In the genomic region with DNA sequence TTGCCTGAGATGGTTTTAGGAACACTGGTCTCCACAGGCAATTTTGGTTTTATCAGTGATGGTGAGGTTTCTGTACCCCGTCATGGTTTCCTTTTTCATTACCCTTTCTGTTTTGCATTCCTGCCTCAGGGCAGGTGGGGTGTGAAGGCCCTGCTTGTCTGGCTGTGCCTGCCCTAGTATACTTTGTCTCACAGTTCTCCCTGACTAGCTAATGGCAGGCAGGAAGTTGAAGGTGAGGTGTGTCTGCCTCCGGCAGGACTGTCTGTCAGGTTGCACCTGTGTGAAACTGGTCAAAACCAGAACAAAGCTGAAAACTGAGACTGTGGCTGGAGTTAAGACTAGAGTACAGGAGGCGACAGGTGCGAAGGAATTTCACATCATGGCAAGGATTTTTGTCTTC, we compare ENCODE assay signal across 21 mouse cellular contexts. TPM values are rescaled to one million over a fixed set of nuclear protein-coding genes. Genes with fewer than 3 reads are reported as not detected.
DNase-seq lines count a peak whose midpoint lies in the region; ATAC-seq lines count a peak whose summit lies in the region.
"Had no signal": no experiment of that assay in that cellular context is flagged by ENCODE, and none has a peak within 500 bp of the region (broad histone marks: within the 10 kb centered on the region; RNA-seq: fewer than 3 reads in every experiment).

No protein-coding gene starts in this region.

- H3K36me3 ChIP-seq in embryonic facial prominence, embryonic 14.5 days (ENCODE audit: control insufficient read depth, insufficient read depth, low read length): no peaks in the 10 kb centered on the region
- H3K36me3 ChIP-seq in midbrain, embryonic 15.5 days (replicated peaks): no peaks in the 10 kb centered on the region
- H3K36me3 ChIP-seq: forebrain, embryonic 10.5 days; hindbrain, embryonic 12.5 days; limb, embryonic 12.5 days; liver, embryonic 12.5 days had no signal

- no peaks in the 10 kb centered on the region for H3K27me3 ChIP-seq in embryonic facial prominence, embryonic 14.5 days (replicated peaks; ENCODE audit: control insufficient read depth, insufficient read depth, low read length)
- H3K27me3 ChIP-seq in midbrain, embryonic 15.5 days (replicated peaks): no peaks in the 10 kb centered on the region
- H3K27me3 ChIP-seq: limb, embryonic 12.5 days had no signal

- no peaks in the 10 kb centered on the region for H3K9me3 ChIP-seq in embryonic facial prominence, embryonic 14.5 days (ENCODE audit: control insufficient read depth, low read length)
- no peaks in the 10 kb centered on the region for H3K9me3 ChIP-seq in midbrain, embryonic 15.5 days
- H3K9me3 ChIP-seq: forebrain, embryonic 10.5 days; hindbrain, embryonic 12.5 days; limb, embryonic 12.5 days; liver, embryonic 12.5 days; megakaryocyte, embryonic 14.5 days had no signal

- peak; percentile 65; the same call in 1 of the 2 replicates for ATAC-seq in embryonic facial prominence, embryonic 14.5 days (ENCODE audit: low read depth)
- no peak for ATAC-seq in midbrain, embryonic 15.5 days (replicated peaks)
- ATAC-seq: liver, embryonic 12.5 days had no signal

- no peak overlapping the region for H3K4me2 ChIP-seq in embryonic facial prominence, embryonic 14.5 days (ENCODE audit: low read depth, low read length)
- no peak overlapping the region for H3K4me2 ChIP-seq in midbrain, embryonic 15.5 days
- H3K4me2 ChIP-seq: hindbrain, embryonic 12.5 days; limb, embryonic 12.5 days; liver, embryonic 12.5 days had no signal

- H3K9ac ChIP-seq in embryonic facial prominence, embryonic 14.5 days (ENCODE audit: low read depth, low read length): no peak overlapping the region
- no peak overlapping the region for H3K9ac ChIP-seq in midbrain, embryonic 15.5 days
- H3K9ac ChIP-seq: hindbrain, embryonic 12.5 days; limb, embryonic 12.5 days; liver, embryonic 12.5 days had no signal

- peak; percentile 7 for DNase-seq in thymus, postnatal 14 days
- no peak for DNase-seq in thymus, postnatal 10 days (ENCODE audit: low spot score in 2 of 2)
- DNase-seq in R1 (ENCODE audit: low read depth, low spot score): peak; percentile 54
- peak; percentile 63 for DNase-seq in embryonic facial prominence, embryonic 14.5 days (ENCODE audit: low spot score)
- DNase-seq in layer of hippocampus, postnatal 10 days (ENCODE audit: low spot score in 2 of 2): no peak
- DNase-seq in spleen, adult 12 weeks (ENCODE audit: low spot score): no peak
- DNase-seq: adrenal gland, postnatal 10 days; cerebellum, postnatal 10 days; gastrocnemius, postnatal 10 days; heart, adult 2 months; heart, postnatal 14 days; lung, adult 2 months; midbrain, embryonic 14.5 days; thymus, adult 2 months had no signal

- H3K27ac ChIP-seq in embryonic facial prominence, embryonic 14.5 days (replicated peaks; ENCODE audit: low read depth, low read length): no peak overlapping the region
- H3K27ac ChIP-seq in midbrain, embryonic 15.5 days: no peak overlapping the region
- H3K27ac ChIP-seq: forebrain, embryonic 10.5 days; heart, adult 2 months; hindbrain, embryonic 12.5 days; limb, embryonic 12.5 days; liver, embryonic 12.5 days had no signal

- H3K4me3 ChIP-seq in embryonic facial prominence, embryonic 14.5 days (ENCODE audit: low read depth, low read length): no peak overlapping the region
- H3K4me3 ChIP-seq in midbrain, embryonic 15.5 days: no peak overlapping the region
- H3K4me3 ChIP-seq: forebrain, embryonic 10.5 days; heart, adult 2 months; hindbrain, embryonic 12.5 days; limb, embryonic 12.5 days; liver, embryonic 12.5 days; megakaryocyte, embryonic 14.5 days; myocyte had no signal

- H3K4me1 ChIP-seq in embryonic facial prominence, embryonic 14.5 days (ENCODE audit: control insufficient read depth, insufficient read depth, low read length): no peaks in the 10 kb centered on the region
- no peaks in the 10 kb centered on the region for H3K4me1 ChIP-seq in midbrain, embryonic 15.5 days
- H3K4me1 ChIP-seq: hindbrain, embryonic 12.5 days; liver, embryonic 12.5 days had no signal

- 58% methylated on average over 4 of the region's 4 CpGs for WGBS in embryonic facial prominence, embryonic 14.5 days
- WGBS in midbrain, embryonic 15.5 days: 76% methylated on average over 4 of the region's 4 CpGs

RNA-seq across cellular contexts. Expression of gene Mboat2, which starts 46.9 kb away (rescaled TPM):
- 50.5 and 55.5 TPM in 2 replicates for polyA plus RNA-seq in embryonic facial prominence, embryonic 14.5 days (2014; fragmentation: Nextera tagmentation; extraction: Ambion mirVana)
- 68.6 and 71.5 TPM in 2 replicates for polyA plus RNA-seq in midbrain, embryonic 15.5 days (2015; fragmentation: Nextera tagmentation; extraction: Ambion mirVana)
- total RNA-seq in layer of hippocampus, postnatal 10 days (2021): 10 to 100 TPM; 55.7 to 57.8 TPM

Comparison
In these comparisons a context has a peak if more than half of its experiments do, and no peak if none do; other contexts are left out.
1. DNase-seq: peak in thymus, postnatal 14 days (single experiment), R1 (single experiment) and embryonic facial prominence, embryonic 14.5 days (single experiment); none in thymus, postnatal 10 days (0 of 2), layer of hippocampus, postnatal 10 days (0 of 2) and spleen, adult 12 weeks (single experiment).